Mouse (Mus musculus) adrenal gland, postnatal 4 days (tissue): ENCODE data around the gene Bcl2. TPM values are rescaled to one million over a fixed set of nuclear protein-coding genes. Genes with fewer than 3 reads are reported as not detected.
"Not testable (repeated sequence)": the region's sequence is repeated elsewhere in the genome, so short reads cannot be mapped to it uniquely, and the experiment has no call there.

Source experiments
- DNase-seq, 2 experiments: peaks; one replicate each; pipeline ENCODE4 v3.0.0; 2021 to 2022; ENCODE audit warnings: low spot score in 2 of 2, mixed read lengths in 2 of 2
- total RNA-seq, 2 experiments: library from RNA; stranded (reverse); gene quantifications; 2 replicates each; pipeline ENCODE4 v1.2.3; 2021

Bcl2 gene
- total RNA-seq, 2 experiments from 2014 or later: 9.1 to 13.3 TPM

GRCm38 (mm10) chr1:106564436-106564835, 149.6 kb downstream of the Bcl2 start:
- DNase-seq: no peak

- no peak for DNase-seq
Observed at GRCm38 (mm10) chr1:106562751-106563150, 151.3 kb downstream of the Bcl2 start.

- DNase-seq: no peak
Observed at GRCm38 (mm10) chr1:106561085-106561760, 152.9 kb downstream of the Bcl2 start.

- DNase-seq: no peak
Observed at GRCm38 (mm10) chr1:106560105-106560504, 154.0 kb downstream of the Bcl2 start.

- DNase-seq: no peak
Observed at GRCm38 (mm10) chr1:106559116-106559605, 154.9 kb downstream of the Bcl2 start.

GRCm38 (mm10) chr1:106555498-106556168, 158.4 kb downstream of the Bcl2 start:
- DNase-seq: no peak

- DNase-seq: no peak
Observed at GRCm38 (mm10) chr1:106553846-106554802, 159.9 kb downstream of the Bcl2 start.

- no peak for DNase-seq
Observed at GRCm38 (mm10) chr1:106552856-106553255, 161.2 kb downstream of the Bcl2 start.

- no peak for DNase-seq
Observed at GRCm38 (mm10) chr1:106550580-106550979, 163.5 kb downstream of the Bcl2 start.

GRCm38 (mm10) chr1:106549025-106549424, 165.0 kb downstream of the Bcl2 start:
- DNase-seq: no peak

- DNase-seq: no peak
Observed at GRCm38 (mm10) chr1:106544817-106545612, 169.1 kb downstream of the Bcl2 start.

GRCm38 (mm10) chr1:106542731-106543130, 171.3 kb downstream of the Bcl2 start:
- no peak for DNase-seq

- DNase-seq: no peak
Observed at GRCm38 (mm10) chr1:106541851-106542250, 172.2 kb downstream of the Bcl2 start.

GRCm38 (mm10) chr1:106540130-106540529, 173.9 kb downstream of the Bcl2 start:
- DNase-seq: no peak

- no peak for DNase-seq
Observed at GRCm38 (mm10) chr1:106539029-106539428, 175.0 kb downstream of the Bcl2 start.

GRCm38 (mm10) chr1:106534835-106535234, 179.2 kb downstream of the Bcl2 start:
- DNase-seq: not testable (repeated sequence)

GRCm38 (mm10) chr1:106529570-106529969, 184.5 kb downstream of the Bcl2 start:
- no peak for DNase-seq

- DNase-seq: no peak
Observed at GRCm38 (mm10) chr1:106527537-106527936, 186.5 kb downstream of the Bcl2 start.

GRCm38 (mm10) chr1:106526751-106527150, 187.3 kb downstream of the Bcl2 start:
- DNase-seq: peak in 1 of 2 experiments; percentile 16

GRCm38 (mm10) chr1:106526112-106526511, 188.0 kb downstream of the Bcl2 start:
- DNase-seq: no peak

GRCm38 (mm10) chr1:106523741-106524140, 190.3 kb downstream of the Bcl2 start:
- no peak for DNase-seq
